Mouse (Mus musculus) layer of hippocampus, postnatal 14 days (tissue): Measurements from ENCODE around the gene Ube2q2. TPM values are rescaled to one million over a fixed set of nuclear protein-coding genes. Genes with fewer than 3 reads are reported as not detected.
"Not testable (repeated sequence)": the region's sequence is repeated elsewhere in the genome, so short reads cannot be mapped to it uniquely, and the experiment has no call there.

ENCODE experiments used
- DNase-seq, 2 experiments: peaks; one replicate each; pipeline ENCODE4 v3.0.0; 2021 to 2022; ENCODE audit warnings: low spot score in 2 of 2, mixed read lengths in 1 of 2
- long read RNA-seq, 2 experiments: library from polyadenylated mRNA; stranded (forward); transcript quantifications; one replicate each; pipeline ENCODE4 v2.0.0; 2021
- total RNA-seq, 2 experiments: library from RNA; stranded (reverse); gene quantifications; 2 replicates each; pipeline ENCODE4 v1.2.3; 2021

Gene Ube2q2
- total RNA-seq = 10 to 100 TPM; 49.2 to 55.2 TPM
- long read RNA-seq, experiment 1, transcript Ube2q2-202 (12 exons, 1,680 nt) = minor isoform, 10 of 80 reads
- long read RNA-seq, experiment 1, transcript Ube2q2-201 (13 exons, 3,456 nt) = major isoform, 59 of 80 reads
- long read RNA-seq, experiment 1, partial matches to known transcripts = 1 of 80 reads
- long read RNA-seq, experiment 1, other reads (novel, unspliced or antisense) = 7 of 80 reads
- long read RNA-seq, experiment 2, transcript Ube2q2-202 (12 exons, 1,680 nt) = minor isoform, 19 of 84 reads
- long read RNA-seq, experiment 2, transcript Ube2q2-201 (13 exons, 3,456 nt) = major isoform, 54 of 84 reads
- long read RNA-seq, experiment 2, partial matches to known transcripts = 2 of 84 reads
- long read RNA-seq, experiment 2, other reads (novel, unspliced or antisense) = 7 of 84 reads

GRCm38 (mm10) chr9:55148854-55149498 is at the start of gene Ube2q2:
Ube2q2 (plus strand) TSS chr9:55148854.
- peak; percentile 65 to 66 for DNase-seq

- DNase-seq = no peak
Observed at GRCm38 (mm10) chr9:55101117-55101516, 47.5 kb upstream of the Ube2q2 start.

GRCm38 (mm10) chr9:55102186-55102835 is 46.3 kb upstream of the Ube2q2 start:
- DNase-seq = no peak

GRCm38 (mm10) chr9:55102931-55103630 is 45.6 kb upstream of the Ube2q2 start:
- no peak for DNase-seq

GRCm38 (mm10) chr9:55110059-55110834 is 38.4 kb upstream of the Ube2q2 start:
- DNase-seq = peak; percentile 87 to 89

GRCm38 (mm10) chr9:55110835-55111217 is 37.8 kb upstream of the Ube2q2 start:
- not testable (repeated sequence) for DNase-seq

- no peak for DNase-seq
Observed at GRCm38 (mm10) chr9:55114752-55115151, 33.9 kb upstream of the Ube2q2 start.

GRCm38 (mm10) chr9:55117293-55118055 is 31.2 kb upstream of the Ube2q2 start:
- no peak for DNase-seq

GRCm38 (mm10) chr9:55122586-55122985 is 26.1 kb upstream of the Ube2q2 start:
- DNase-seq = no peak

GRCm38 (mm10) chr9:55125735-55126134 is 22.9 kb upstream of the Ube2q2 start:
- DNase-seq = no peak

- DNase-seq = no peak
Observed at GRCm38 (mm10) chr9:55126295-55126694, 22.4 kb upstream of the Ube2q2 start.

GRCm38 (mm10) chr9:55131851-55132250 is 16.8 kb upstream of the Ube2q2 start:
- no peak for DNase-seq

- DNase-seq = no peak
Observed at GRCm38 (mm10) chr9:55136576-55136975, 12.1 kb upstream of the Ube2q2 start.

GRCm38 (mm10) chr9:55137112-55137511 is 11.5 kb upstream of the Ube2q2 start:
- no peak for DNase-seq

GRCm38 (mm10) chr9:55139958-55140357 is 8.7 kb upstream of the Ube2q2 start:
- no peak for DNase-seq

GRCm38 (mm10) chr9:55149499-55150278 is 1.0 kb downstream of the Ube2q2 start:
- peak; percentile 7 to 12 for DNase-seq

- DNase-seq = no peak
Observed at GRCm38 (mm10) chr9:55150279-55150726, 1.6 kb downstream of the Ube2q2 start.

GRCm38 (mm10) chr9:55151096-55151495 is 2.4 kb downstream of the Ube2q2 start:
- no peak for DNase-seq

- DNase-seq = no peak
Observed at GRCm38 (mm10) chr9:55152935-55153334, 4.3 kb downstream of the Ube2q2 start.
